Mouse (Mus musculus): ENCODE data around the gene Stc2.

DNA sequence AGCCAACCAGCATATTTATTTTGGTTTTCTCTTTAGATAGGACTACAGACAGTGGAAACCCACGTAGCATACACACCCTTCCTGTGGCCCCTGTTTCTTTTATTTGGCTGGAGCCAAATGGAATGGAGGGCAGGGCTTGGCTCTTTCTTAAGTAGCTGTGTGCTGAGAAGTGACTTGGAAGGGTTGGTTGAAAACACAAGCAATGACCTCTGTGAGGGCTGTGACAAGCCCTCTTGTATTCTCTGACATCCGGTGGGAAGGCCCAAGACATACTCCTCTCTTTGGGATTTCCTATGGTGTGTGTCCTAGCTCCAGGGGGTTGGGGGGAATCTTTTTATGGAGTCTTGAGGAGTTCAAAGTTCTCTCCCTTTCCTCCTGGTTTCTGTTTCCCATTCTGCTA lies 3.5 kb downstream of the Stc2 start:
- TF ChIP-seq POLR2A (IDR thresholded peaks at IDR 0.05; ENCODE audit: control insufficient read depth, extremely low read depth, insufficient read depth, low read length, poor library complexity) (no peak), CTCF (IDR thresholded peaks at IDR 0.05; ENCODE audit: borderline replicate concordance, control insufficient read depth, extremely low read depth, insufficient read depth, low read length, poor library complexity) (no peak)

All from thymus, adult 2 months (tissue).